Mouse (Mus musculus) CH12.LX (cell line): ENCODE data around the gene Trpc7. TPM values are rescaled to one million over a fixed set of nuclear protein-coding genes. Genes with fewer than 3 reads are reported as not detected.

Source experiments
- DNase-seq: peaks from one replicate; pipeline ENCODE4 v3.0.0-alpha.2; 2013; ENCODE audit errors: extremely low read depth
- H3K27ac ChIP-seq: 2 replicates; pipeline ENCODE4 v1.5.1; 2012; ENCODE audit warnings: low read depth, mild to moderate bottlenecking, control low read depth, moderate library complexity; ENCODE audit not compliant: insufficient read depth
- H3K27me3 ChIP-seq: replicated peaks from 2 replicates; pipeline ENCODE3; 2012; ENCODE audit warnings: inconsistent platforms
- H3K36me3 ChIP-seq, 2 experiments: replicated peaks in 1 of 2; 2 replicates each; pipeline versions ENCODE3 to v1.6.1; 2012; ENCODE audit warnings: inconsistent platforms in 1 of 2, low read length in 1 of 2, mild to moderate bottlenecking in 1 of 2, mixed read lengths in 1 of 2, moderate library complexity in 1 of 2; ENCODE audit not compliant: control insufficient read depth in 1 of 2, insufficient read depth in 1 of 2
- H3K4me1 ChIP-seq, 2 experiments: 2 replicates each; pipeline ENCODE4 v1.6.1; 2012; ENCODE audit warnings: inconsistent platforms in 1 of 2, moderate library complexity in 1 of 2; ENCODE audit not compliant: insufficient read depth in 2 of 2, control insufficient read depth in 1 of 2
- H3K4me2 ChIP-seq: 2 replicates; pipeline ENCODE4 v1.6.1; 2012; ENCODE audit warnings: low read depth, mild to moderate bottlenecking, control low read depth; ENCODE audit not compliant: poor library complexity, insufficient read depth, severe bottlenecking
- H3K4me3 ChIP-seq, 3 experiments: fragments of 150-350 bp in 1 of 3; sonication (generic) in 1 of 3; replicated peaks in 1 of 3; 2 replicates each; pipeline versions ENCODE3 to v1.5.1; 2011 to 2012; ENCODE audit warnings: low read depth in 2 of 3, low read length in 2 of 3, mild to moderate bottlenecking in 2 of 3, moderate library complexity in 2 of 3, control low read depth in 1 of 3, improper control_type of control experiment in 1 of 3, inconsistent platforms in 1 of 3, mixed read lengths in 1 of 3; ENCODE audit not compliant: poor library complexity in 1 of 3
- H3K79me2 ChIP-seq: replicated peaks from 2 replicates; pipeline ENCODE4 v1.6.1; 2012; ENCODE audit warnings: mild to moderate bottlenecking, moderate library complexity; ENCODE audit not compliant: control insufficient read depth, poor library complexity, insufficient read depth, severe bottlenecking; ENCODE audit errors: extremely low read depth
- H3K9ac ChIP-seq: 2 replicates; pipeline ENCODE4 v1.6.1; 2012; ENCODE audit warnings: low read depth, mild to moderate bottlenecking, control low read depth, moderate library complexity; ENCODE audit not compliant: insufficient read depth
- H3K9me3 ChIP-seq: replicated peaks from 2 replicates; pipeline ENCODE3; 2012; ENCODE audit warnings: low read length, inconsistent platforms, mixed read lengths
- BHLHE40 ChIP-seq: IDR thresholded peaks from 2 replicates; pipeline ENCODE4 v1.6.1; 2011; ENCODE audit warnings: mild to moderate bottlenecking, low read depth, low read length, improper control_type of control experiment
- ETS1 ChIP-seq: conservative IDR thresholded peaks from 2 replicates; pipeline ENCODE4 v1.6.1; 2012; ENCODE audit warnings: low read depth, mild to moderate bottlenecking, inconsistent platforms, low read length, improper control_type of control experiment, moderate library complexity
- HCFC1 ChIP-seq: IDR thresholded peaks from 2 replicates; pipeline ENCODE4 v1.6.1; 2012; ENCODE audit warnings: low read depth, mild to moderate bottlenecking, inconsistent platforms, low read length, improper control_type of control experiment
- NRF1 ChIP-seq: IDR thresholded peaks from 2 replicates; pipeline ENCODE4 v1.6.1; 2014; ENCODE audit warnings: low read depth, mild to moderate bottlenecking, inconsistent platforms, low read length, improper control_type of control experiment, moderate library complexity
- POLR2A ChIP-seq: IDR thresholded peaks from 2 replicates; pipeline ENCODE4 v1.6.1; 2011; ENCODE audit warnings: low read depth, mild to moderate bottlenecking, improper control_type of control experiment, low read length
- RCOR1 ChIP-seq: conservative IDR thresholded peaks from 2 replicates; pipeline ENCODE4 v1.6.1; 2012; ENCODE audit warnings: low read depth, mild to moderate bottlenecking, inconsistent platforms, low read length, improper control_type of control experiment
- SIN3A ChIP-seq: IDR thresholded peaks from 2 replicates; pipeline ENCODE4 v1.6.1; 2012; ENCODE audit warnings: low read length, improper control_type of control experiment, inconsistent platforms
- TBP ChIP-seq: conservative IDR thresholded peaks from 2 replicates; pipeline ENCODE4 v1.6.1; 2011; ENCODE audit warnings: low read depth, low read length, improper control_type of control experiment
- TCF12 ChIP-seq: IDR thresholded peaks from 2 replicates; pipeline ENCODE4 v1.6.1; 2014; ENCODE audit warnings: low read depth, mild to moderate bottlenecking, inconsistent platforms, low read length, improper control_type of control experiment
- ZC3H11A ChIP-seq: IDR thresholded peaks from 2 replicates; pipeline ENCODE4 v1.6.1; 2012; ENCODE audit warnings: low read depth, mild to moderate bottlenecking, inconsistent platforms, low read length, improper control_type of control experiment
- ZMIZ1 ChIP-seq: IDR thresholded peaks from 2 replicates; pipeline ENCODE4 v1.6.1; 2012; ENCODE audit warnings: low read depth, mild to moderate bottlenecking, inconsistent platforms, low read length, improper control_type of control experiment
- dilution Hi-C: fragments of 300-500 bp; cut with MboI; formaldehyde crosslinking; loops from 2 replicates; pipeline ENCODE4 v1.14.3; 2020; ENCODE audit warnings: low sequenced_read_pairs; ENCODE audit not compliant: extremely low pct_unique_long_range_greater_than_20kb, extremely low pct_ligation_motif_present
- in situ Hi-C: fragments of 300-500 bp; cut with MboI; formaldehyde crosslinking; loops from 3 replicates; pipeline ENCODE4 v1.14.3; 2019; ENCODE audit warnings: low sequenced_read_pairs, low pct_ligation_motif_present, low pct_unique_long_range_greater_than_20kb, mixed read lengths
- polyA plus RNA-seq: library from polyadenylated mRNA; unstranded; fragments of >175 nt; gene quantifications from 2 replicates; pipeline ENCODE4 v1.2.1, GENCODE M21; 2012; ENCODE audit warnings: low read depth; ENCODE audit not compliant: insufficient read length
- total RNA-seq, 2 experiments: library from RNA; depleted of rRNA; stranded (reverse); fragments of 300-350 nt in 1 of 2; fragments of >200 nt in 1 of 2; gene quantifications; 2 replicates each; pipeline ENCODE4 v1.2.3; 2012 to 2014

Gene Trpc7
- total and polyA plus RNA-seq, 3 experiments, result not detected

DNA sequence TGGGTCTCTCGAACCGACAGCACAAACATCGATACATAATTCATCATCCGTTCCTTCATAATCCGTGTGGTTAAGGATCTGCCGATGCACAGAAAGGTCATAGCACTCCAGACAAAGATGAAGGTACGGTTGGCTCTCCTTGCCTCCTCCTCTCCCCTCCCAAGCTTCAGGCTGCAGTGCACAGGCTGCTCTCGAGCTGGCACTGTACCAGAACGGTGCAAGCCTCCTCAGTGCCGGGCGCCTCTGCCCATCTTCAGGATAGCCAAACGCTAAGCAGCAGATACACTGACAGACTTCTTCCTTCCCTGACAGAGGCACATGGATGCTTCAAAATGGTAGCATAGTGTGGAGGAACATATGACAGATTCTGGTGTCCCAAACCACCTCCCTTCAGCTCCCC, 12.9 kb downstream of the Trpc7 start:
- no peak overlapping the region for H3K9ac ChIP-seq
- TF ChIP-seq RCOR1, result no peak
- no peak for TF ChIP-seq TCF12
- TF ChIP-seq ETS1, result no peak
- TF ChIP-seq BHLHE40, result no peak
- no peak for TF ChIP-seq ZC3H11A
- no peak for TF ChIP-seq POLR2A
- TF ChIP-seq NRF1, result no peak
- H3K9me3 ChIP-seq, result peaks cover 93% of the 10 kb centered on the region
- no peaks in the 10 kb centered on the region for H3K4me1 ChIP-seq
- H3K4me2 ChIP-seq, result no peak overlapping the region
- dilution Hi-C loops, result no loop called here
- H3K27ac ChIP-seq, result no peak overlapping the region
- no peaks in the 10 kb centered on the region for H3K36me3 ChIP-seq
- in situ Hi-C loops, result no loop called here
- H3K79me2 ChIP-seq, result no peaks in the 10 kb centered on the region
- no peak for DNase-seq
- H3K4me3 ChIP-seq, result no peak overlapping the region
- no peaks in the 10 kb centered on the region for H3K27me3 ChIP-seq

DNA sequence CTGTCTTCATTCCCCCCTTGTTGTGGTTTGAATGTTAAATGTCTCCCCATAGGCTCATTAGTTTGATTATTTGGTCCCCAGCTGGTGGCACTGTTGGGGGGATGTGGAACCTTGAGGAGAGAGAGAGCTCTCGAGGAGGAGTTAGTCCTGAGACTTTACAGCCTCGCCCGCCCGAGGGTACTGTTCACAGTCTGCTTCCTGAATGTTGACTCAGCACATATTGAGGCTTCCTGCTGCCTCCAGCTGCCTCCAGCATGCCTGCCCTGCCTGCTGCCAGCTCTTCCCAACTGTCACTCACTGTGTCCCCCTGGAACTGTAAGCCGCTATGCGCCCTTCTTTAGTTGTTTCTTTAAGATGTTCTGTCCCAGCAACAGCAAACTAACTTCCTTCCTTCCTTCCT, 31.2 kb downstream of the Trpc7 start:
- dilution Hi-C loops, result no loop called here
- in situ Hi-C loops, result no loop called here
- H3K4me1 ChIP-seq, result no peaks in the 10 kb centered on the region

DNA sequence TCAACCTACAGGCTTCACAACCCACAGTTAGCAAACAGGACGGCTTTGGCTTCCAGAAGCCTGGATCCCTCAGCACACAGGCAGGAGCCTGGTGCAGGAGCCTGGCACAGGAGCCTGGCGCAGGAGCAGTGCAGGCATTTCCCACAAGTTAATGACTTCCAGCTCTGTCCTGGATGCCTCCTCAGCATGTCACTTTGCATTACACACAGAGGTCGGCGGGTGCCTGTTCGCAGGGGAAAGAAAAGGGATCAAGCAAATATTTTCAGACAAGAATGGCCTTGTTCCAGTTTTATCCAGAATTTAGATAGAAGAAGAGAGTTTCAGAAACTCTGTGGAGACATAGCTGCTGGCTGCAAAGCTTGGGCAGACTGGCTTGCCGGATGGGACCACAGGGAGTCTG, 33.8 kb downstream of the Trpc7 start:
- in situ Hi-C loops (no loop called here), dilution Hi-C loops (no loop called here)
- H3K4me2 ChIP-seq, result no peak overlapping the region
- H3K27me3 ChIP-seq, result no peaks in the 10 kb centered on the region
- no peak overlapping the region for H3K27ac ChIP-seq
- no peaks in the 10 kb centered on the region for H3K36me3 ChIP-seq
- H3K9ac ChIP-seq, result no peak overlapping the region
- no peak for DNase-seq
- H3K9me3 ChIP-seq, result peaks cover 77% of the 10 kb centered on the region
- no peak for TF ChIP-seq HCFC1
- no peak for TF ChIP-seq SIN3A
- no peak for TF ChIP-seq BHLHE40
- TF ChIP-seq ZMIZ1, result no peak
- TF ChIP-seq TBP, result no peak
- no peaks in the 10 kb centered on the region for H3K4me1 ChIP-seq
- no peaks in the 10 kb centered on the region for H3K79me2 ChIP-seq
- H3K4me3 ChIP-seq, result no peak overlapping the region

More for the DNA sequence above, 31.2 kb downstream of the Trpc7 start:
- TF ChIP-seq POLR2A, result no peak
- TF ChIP-seq, all 38 proteins: peak for 0
- Histone ChIP-seq H3K27ac (no peak overlapping the region), H3K9ac (no peak overlapping the region), H3K79me2 (no peaks in the 10 kb centered on the region), H3K27me3 (no peaks in the 10 kb centered on the region), H3K36me3 (no peaks in the 10 kb centered on the region), H3K9me3 (peaks cover 81% of the 10 kb centered on the region), H3K4me2 (no peak overlapping the region), H3K4me3 (no peak overlapping the region)
- no peak for DNase-seq
